Mouse (Mus musculus) liver, postnatal 0 days (tissue): ENCODE measurements at regions not wholly inside any gene's neighbourhood (a gene's known extent, or its start where the extent isn't known, plus 50 kb on each side); places are given as distances from the start of the nearest gene placed in this dataset.
A peak's percentile ranks its signal among the peaks of the same experiment; 100 is the strongest.

ENCODE experiments used
- ATAC-seq: fragments of 200-750 bp; cut with Nextera tagmentation; 2 replicates; pipeline ENCODE4 v1.8.0; 2017; ENCODE audit warnings: mild to moderate bottlenecking, moderate library complexity
- DNase-seq: peaks from one replicate; pipeline ENCODE4 v3.0.0-alpha.2; 2016
- H3K27ac ChIP-seq: fragments of 300-500 bp; sonication (generic); 2 replicates; pipeline ENCODE4 v1.5.1; 2014; ENCODE audit warnings: antibody characterized with exemption, moderate library complexity, mild to moderate bottlenecking, low read depth
- H3K27me3 ChIP-seq: fragments of 300-500 bp; sonication (generic); 2 replicates; pipeline ENCODE4 v1.6.1; 2014; ENCODE audit warnings: low read length, control low read depth, mixed read lengths; ENCODE audit not compliant: insufficient read depth
- H3K36me3 ChIP-seq: fragments of 300-500 bp; sonication (generic); replicated peaks from 2 replicates; pipeline ENCODE4 v1.6.1; 2014; ENCODE audit warnings: mild to moderate bottlenecking, control low read depth, low read length, moderate library complexity, mixed read lengths; ENCODE audit not compliant: insufficient read depth
- H3K4me1 ChIP-seq: fragments of 300-500 bp; sonication (generic); 2 replicates; pipeline ENCODE4 v1.6.1; 2014; ENCODE audit warnings: antibody characterized with exemption, mild to moderate bottlenecking, control low read depth; ENCODE audit not compliant: insufficient read depth
- H3K4me2 ChIP-seq: fragments of 300-500 bp; sonication (generic); 2 replicates; pipeline ENCODE4 v1.6.1; 2014; ENCODE audit warnings: low read depth, mild to moderate bottlenecking, low read length, moderate library complexity, mixed read lengths
- H3K4me3 ChIP-seq: fragments of 300-500 bp; sonication (generic); 2 replicates; pipeline ENCODE4 v1.5.1; 2014; ENCODE audit warnings: low read depth, low read length
- H3K9ac ChIP-seq: fragments of 300-500 bp; sonication (generic); replicated peaks from 2 replicates; pipeline ENCODE4 v1.6.1; 2014; ENCODE audit warnings: mild to moderate bottlenecking, moderate library complexity
- H3K9me3 ChIP-seq: fragments of 300-500 bp; sonication (generic); 2 replicates; pipeline ENCODE4 v1.6.1; 2016; ENCODE audit warnings: mild to moderate bottlenecking, control low read depth, low read length, mixed read lengths
- CTCF ChIP-seq: sonication (generic); IDR thresholded peaks from 2 replicates; pipeline ENCODE4 v1.5.1; 2016; ENCODE audit warnings: antibody characterized with exemption, low read depth
- EP300 ChIP-seq: IDR thresholded peaks from 2 replicates; pipeline ENCODE4 v1.6.1; 2016; ENCODE audit warnings: antibody characterized with exemption, low read depth, mild to moderate bottlenecking
- WGBS: fragments of 180-500 bp; shearing (Covaris S2); extraction: QIAGEN DNeasy Blood & Tissue Kit; methylation state at CpG from one replicate; pipeline ENCODE4 v1.1.7; 2014; ENCODE audit not compliant: insufficient replicate concordance; 5-methylcytosine and 5-hydroxymethylcytosine counted together

GRCm38 (mm10) chr10:126815730-126816129, 85.4 kb downstream of the Atp23 start:
- peaks cover 2% of the 10 kb centered on the region for H3K4me1 ChIP-seq
- DNase-seq (no peak), ATAC-seq (no peak)
- H3K4me2 ChIP-seq, result no peak overlapping the region
- 42% methylated on average over 5 of the region's 5 CpGs for WGBS
- no peak overlapping the region for H3K9ac ChIP-seq
- no peak for TF ChIP-seq CTCF
- no peak for TF ChIP-seq EP300
- H3K36me3 ChIP-seq, result no peaks in the 10 kb centered on the region
- no peak overlapping the region for H3K4me3 ChIP-seq
- no peaks in the 10 kb centered on the region for H3K27me3 ChIP-seq
- no peak overlapping the region for H3K27ac ChIP-seq
- no peaks in the 10 kb centered on the region for H3K9me3 ChIP-seq

GRCm38 (mm10) chr10:126814968-126815367, 86.2 kb downstream of the Atp23 start:
- Histone ChIP-seq H3K9me3 (no peaks in the 10 kb centered on the region), H3K36me3 (no peaks in the 10 kb centered on the region), H3K27ac (no peak overlapping the region), H3K27me3 (no peaks in the 10 kb centered on the region), H3K4me3 (no peak overlapping the region), H3K9ac (no peak overlapping the region), H3K4me1 (peaks cover 2% of the 10 kb centered on the region), H3K4me2 (no peak overlapping the region)
- no peak for ATAC-seq
- 89% methylated on average over 18 of the region's 18 CpGs for WGBS
- TF ChIP-seq EP300 (no peak), CTCF (no peak)
- no peak for DNase-seq

GRCm38 (mm10) chr10:126813051-126813593, 88.0 kb downstream of the Atp23 start:
- H3K36me3 ChIP-seq, result no peaks in the 10 kb centered on the region
- no peak for DNase-seq
- H3K27ac ChIP-seq, result no peak overlapping the region
- H3K27me3 ChIP-seq, result no peaks in the 10 kb centered on the region
- 68% methylated on average over 6 of the region's 6 CpGs for WGBS
- no peak for ATAC-seq
- no peak overlapping the region for H3K4me2 ChIP-seq
- H3K4me3 ChIP-seq, result no peak overlapping the region
- H3K9ac ChIP-seq, result no peak overlapping the region
- peaks cover 2% of the 10 kb centered on the region for H3K4me1 ChIP-seq
- no peak for TF ChIP-seq EP300
- peak; percentile 53 for TF ChIP-seq CTCF
- H3K9me3 ChIP-seq, result no peaks in the 10 kb centered on the region

GRCm38 (mm10) chr10:126812243-126812755, 88.9 kb downstream of the Atp23 start:
- WGBS, result 59% methylated on average over 7 of the region's 7 CpGs
- H3K9ac ChIP-seq, result no peak overlapping the region
- DNase-seq (peak; percentile 26), ATAC-seq (no peak)
- no peaks in the 10 kb centered on the region for H3K9me3 ChIP-seq
- no peak overlapping the region for H3K4me2 ChIP-seq
- no peak overlapping the region for H3K27ac ChIP-seq
- H3K4me1 ChIP-seq, result peaks cover 2% of the 10 kb centered on the region
- H3K27me3 ChIP-seq, result no peaks in the 10 kb centered on the region
- H3K36me3 ChIP-seq, result no peaks in the 10 kb centered on the region
- no peak for TF ChIP-seq EP300
- TF ChIP-seq CTCF, result no peak
- no peak overlapping the region for H3K4me3 ChIP-seq

GRCm38 (mm10) chr10:126810346-126811095, 90.6 kb downstream of the Atp23 start:
- no peak for TF ChIP-seq EP300
- peak; percentile 29; the same call in 1 of the 2 replicates for TF ChIP-seq CTCF
- Histone ChIP-seq H3K36me3 (no peaks in the 10 kb centered on the region), H3K4me2 (0 out of 2 replicates have a peak overlapping the region, but pooled peaks have one; percentile 45)

GRCm38 (mm10) chr10:126809587-126809986, 91.6 kb downstream of the Atp23 start:
- no peak for ATAC-seq
- Histone ChIP-seq H3K4me1 (peaks cover 2% of the 10 kb centered on the region), H3K4me3 (peak overlapping the region; percentile 32), H3K9me3 (no peaks in the 10 kb centered on the region), H3K9ac (no peak overlapping the region), H3K36me3 (no peaks in the 10 kb centered on the region), H3K27ac (no peak overlapping the region), H3K4me2 (peak overlapping the region; percentile 45), H3K27me3 (no peaks in the 10 kb centered on the region)
- DNase-seq, result no peak
- TF ChIP-seq EP300 (no peak), CTCF (peak; percentile 21; the same call in 1 of the 2 replicates)
- 55% methylated on average over 17 of the region's 17 CpGs for WGBS

More at GRCm38 (mm10) chr10:126810346-126811095, 90.6 kb downstream of the Atp23 start:
- ATAC-seq, result no peak
- Histone ChIP-seq H3K9ac (no peak overlapping the region), H3K27me3 (no peaks in the 10 kb centered on the region), H3K4me3 (no peak overlapping the region), H3K27ac (no peak overlapping the region), H3K4me1 (peaks cover 2% of the 10 kb centered on the region), H3K9me3 (no peaks in the 10 kb centered on the region)
- 69% methylated on average over 11 of the region's 11 CpGs for WGBS
- no peak for DNase-seq
